Mouse (Mus musculus) neural tube, embryonic 11.5 days (tissue): ENCODE data around the gene Steap2. TPM values are rescaled to one million over a fixed set of nuclear protein-coding genes. Genes with fewer than 3 reads are reported as not detected.
"Not testable (repeated sequence)": the region's sequence is repeated elsewhere in the genome, so short reads cannot be mapped to it uniquely, and the experiment has no call there.

ENCODE experiments used
- ATAC-seq: fragments of 200-750 bp; cut with Nextera tagmentation; 2 replicates; pipeline ENCODE4 v1.8.0; 2017; ENCODE audit warnings: moderate number of reproducible peaks, mild to moderate bottlenecking, moderate TSS enrichment, moderate library complexity; ENCODE audit not compliant: insufficient read depth, low FRiP score, low TSS enrichment
- DNase-seq: peaks from one replicate; pipeline ENCODE4 v3.0.0-alpha.2; 2015; ENCODE audit warnings: low spot score
- H3K27ac ChIP-seq: fragments of 300-500 bp; sonication (generic); 2 replicates; pipeline ENCODE4 v1.5.1; 2014; ENCODE audit warnings: low read depth, mild to moderate bottlenecking, low read length
- H3K27me3 ChIP-seq: fragments of 300-500 bp; sonication (generic); 2 replicates; pipeline ENCODE4 v1.6.1; 2014; ENCODE audit warnings: mild to moderate bottlenecking, low read length, mixed read lengths; ENCODE audit not compliant: control insufficient read depth, insufficient read depth
- H3K36me3 ChIP-seq: fragments of 300-500 bp; sonication (generic); 2 replicates; pipeline ENCODE4 v1.6.1; 2014; ENCODE audit warnings: mild to moderate bottlenecking, low read length, moderate library complexity, mixed read lengths; ENCODE audit not compliant: control insufficient read depth, insufficient read depth
- H3K4me1 ChIP-seq: fragments of 300-500 bp; sonication (generic); 2 replicates; pipeline ENCODE4 v1.6.1; 2014; ENCODE audit warnings: low read length, mixed read lengths; ENCODE audit not compliant: control insufficient read depth, insufficient read depth
- H3K4me2 ChIP-seq: fragments of 300-500 bp; sonication (generic); 2 replicates; pipeline ENCODE4 v1.6.1; 2014; ENCODE audit warnings: low read depth, mild to moderate bottlenecking, moderate library complexity
- H3K4me3 ChIP-seq: fragments of 300-500 bp; sonication (generic); 2 replicates; pipeline ENCODE4 v1.5.1; 2014; ENCODE audit warnings: low read depth, low read length
- H3K9ac ChIP-seq: fragments of 300-500 bp; sonication (generic); 2 replicates; pipeline ENCODE4 v1.6.1; 2014; ENCODE audit warnings: mild to moderate bottlenecking, low read length
- H3K9me3 ChIP-seq: fragments of 300-500 bp; sonication (generic); 2 replicates; pipeline ENCODE4 v1.6.1; 2016; ENCODE audit warnings: low read length; ENCODE audit not compliant: control insufficient read depth
- WGBS: fragments of 180-500 bp; shearing (Covaris S2); extraction: QIAGEN DNeasy Blood & Tissue Kit; methylation state at CpG from one replicate; pipeline ENCODE4 v1.1.7; 2014; 5-methylcytosine and 5-hydroxymethylcytosine counted together
- polyA plus RNA-seq: library from polyadenylated mRNA; unstranded; fragments of >200 nt; fragmentation: Nextera tagmentation; extraction: Ambion mirVana; gene quantifications from 2 replicates; pipeline ENCODE4 v1.2.1, GENCODE M21; 2014

Gene Steap2
- polyA plus RNA-seq, 1 experiment from 2014 or later: 6.8 TPM

GRCm38 (mm10) chr5:5684946-5685345 is 9.4 kb downstream of the Steap2 start:
- ATAC-seq, DNase-seq: not testable (repeated sequence)

GRCm38 (mm10) chr5:5683292-5683691 is 11.1 kb downstream of the Steap2 start:
- no peak for ATAC-seq
- no peak overlapping the region for H3K9ac ChIP-seq
- 77% methylated on average over 4 of the region's 4 CpGs for WGBS

More at GRCm38 (mm10) chr5:5684946-5685345, 9.4 kb downstream of the Steap2 start:
- not testable (repeated sequence) for H3K27ac ChIP-seq, H3K9ac ChIP-seq, H3K9me3 ChIP-seq, H3K4me3 ChIP-seq, H3K36me3 ChIP-seq, H3K4me1 ChIP-seq, H3K27me3 ChIP-seq, H3K4me2 ChIP-seq
- 81% methylated on average over 2 of the region's 2 CpGs for WGBS

GRCm38 (mm10) chr5:5679459-5679858 is 14.9 kb downstream of the Steap2 start:
- Histone ChIP-seq H3K9ac (no peak overlapping the region), H3K27ac (no peak overlapping the region), H3K4me2 (no peak overlapping the region), H3K36me3 (no peaks in the 10 kb centered on the region), H3K4me3 (no peak overlapping the region), H3K4me1 (no peaks in the 10 kb centered on the region), H3K27me3 (no peaks in the 10 kb centered on the region), H3K9me3 (no peaks in the 10 kb centered on the region)
- ATAC-seq (no peak), DNase-seq (no peak)

More at GRCm38 (mm10) chr5:5683292-5683691, 11.1 kb downstream of the Steap2 start:
- DNase-seq: no peak
- Histone ChIP-seq H3K36me3 (no peaks in the 10 kb centered on the region), H3K4me2 (no peak overlapping the region), H3K27ac (no peak overlapping the region), H3K4me3 (no peak overlapping the region), H3K4me1 (no peaks in the 10 kb centered on the region), H3K9me3 (no peaks in the 10 kb centered on the region), H3K27me3 (no peaks in the 10 kb centered on the region)

- Histone ChIP-seq H3K4me2 (no peak overlapping the region), H3K4me1 (no peaks in the 10 kb centered on the region), H3K27me3 (no peaks in the 10 kb centered on the region), H3K9ac (no peak overlapping the region), H3K9me3 (no peaks in the 10 kb centered on the region), H3K27ac (no peak overlapping the region), H3K4me3 (no peak overlapping the region), H3K36me3 (no peaks in the 10 kb centered on the region)
- DNase-seq (no peak), ATAC-seq (no peak)
- WGBS: 82% methylated on average over 3 of the region's 3 CpGs
Observed at GRCm38 (mm10) chr5:5676082-5676481, 18.3 kb downstream of the Steap2 start.

GRCm38 (mm10) chr5:5668920-5669319 is 25.5 kb downstream of the Steap2 start:
- ATAC-seq (no peak), DNase-seq (no peak)
- Histone ChIP-seq H3K4me2 (no peak overlapping the region), H3K4me3 (no peak overlapping the region), H3K9ac (no peak overlapping the region), H3K9me3 (no peaks in the 10 kb centered on the region), H3K36me3 (no peaks in the 10 kb centered on the region), H3K4me1 (no peaks in the 10 kb centered on the region), H3K27ac (no peak overlapping the region), H3K27me3 (no peaks in the 10 kb centered on the region)
- WGBS: 79% methylated on average over 7 of the region's 7 CpGs

- DNase-seq (no peak), ATAC-seq (peak; percentile 20)
- Histone ChIP-seq H3K27ac (no peak overlapping the region), H3K4me2 (peak overlapping the region; percentile 91), H3K4me1 (0 out of 2 replicates have a peak, but pooled peaks cover 4% of the 10 kb centered on the region), H3K27me3 (no peaks in the 10 kb centered on the region), H3K9ac (peak overlapping the region; percentile 66), H3K36me3 (no peaks in the 10 kb centered on the region), H3K4me3 (peak overlapping the region; percentile 66), H3K9me3 (no peaks in the 10 kb centered on the region)
- 65% methylated on average over 6 of the region's 6 CpGs for WGBS
Observed at GRCm38 (mm10) chr5:5664371-5664926, 29.9 kb downstream of the Steap2 start.

GRCm38 (mm10) chr5:5663655-5664370 is 30.6 kb downstream of the Steap2 start, which contains the start of gene Cfap69:
Gene Cfap69 (minus strand): TSS chr5:5664239.
- under 1% methylated on average over 45 of the region's 48 CpGs for WGBS
- peak within 1 kb of the TSS; percentile 66 for H3K4me3 ChIP-seq

GRCm38 (mm10) chr5:5663057-5663456 is 31.3 kb downstream of the Steap2 start:
- Histone ChIP-seq H3K4me3 (peak overlapping the region; percentile 66), H3K4me2 (peak overlapping the region; percentile 91)
- no peak for ATAC-seq

More at GRCm38 (mm10) chr5:5663655-5664370, 30.6 kb downstream of the Steap2 start, which contains the start of gene Cfap69:
- ATAC-seq: peak; percentile 96
- Histone ChIP-seq H3K9ac (peak within 1 kb of the TSS; percentile 66), H3K4me2 (peak within 1 kb of the TSS; percentile 91), H3K27ac (no peak within 1 kb of the TSS), H3K9me3 (no peaks in the 10 kb centered on the region), H3K4me1 (0 out of 2 replicates have a peak, but pooled peaks cover 4% of the 10 kb centered on the region), H3K36me3 (no peaks in the 10 kb centered on the region), H3K27me3 (no peaks in the 10 kb centered on the region)
- peak; percentile 95 for DNase-seq

GRCm38 (mm10) chr5:5658680-5659079 is 35.7 kb downstream of the Steap2 start:
- Histone ChIP-seq H3K9me3 (no peaks in the 10 kb centered on the region), H3K4me1 (0 out of 2 replicates have a peak, but pooled peaks cover 4% of the 10 kb centered on the region), H3K27ac (no peak overlapping the region), H3K4me2 (no peak overlapping the region), H3K9ac (no peak overlapping the region), H3K4me3 (no peak overlapping the region), H3K36me3 (no peaks in the 10 kb centered on the region), H3K27me3 (no peaks in the 10 kb centered on the region)
- 52% methylated on average over 2 of the region's 2 CpGs for WGBS
- DNase-seq: no peak
- ATAC-seq: no peak

More at GRCm38 (mm10) chr5:5663057-5663456, 31.3 kb downstream of the Steap2 start:
- Histone ChIP-seq H3K27me3 (no peaks in the 10 kb centered on the region), H3K27ac (no peak overlapping the region), H3K9ac (no peak overlapping the region), H3K4me1 (0 out of 2 replicates have a peak, but pooled peaks cover 4% of the 10 kb centered on the region), H3K36me3 (no peaks in the 10 kb centered on the region), H3K9me3 (no peaks in the 10 kb centered on the region)
- DNase-seq: no peak
- WGBS: 47% methylated on average over 6 of the region's 6 CpGs
